Mouse (Mus musculus) spleen, adult 2 months (tissue): ENCODE measurements around the gene Sorbs1.

Experiments
- CTCF ChIP-seq: fragments of 200-500 bp; IDR thresholded peaks from 2 replicates; pipeline ENCODE4 v1.5.1; 2011; ENCODE audit warnings: mild to moderate bottlenecking, inconsistent platforms; ENCODE audit not compliant: insufficient read depth, insufficient read length, insufficient replicate concordance; ENCODE audit errors: extremely low read depth
- POLR2A ChIP-seq: fragments of 200-500 bp; IDR thresholded peaks from 2 replicates; pipeline ENCODE4 v1.6.1; 2011; ENCODE audit warnings: low read depth, low read length, inconsistent platforms

DNA sequence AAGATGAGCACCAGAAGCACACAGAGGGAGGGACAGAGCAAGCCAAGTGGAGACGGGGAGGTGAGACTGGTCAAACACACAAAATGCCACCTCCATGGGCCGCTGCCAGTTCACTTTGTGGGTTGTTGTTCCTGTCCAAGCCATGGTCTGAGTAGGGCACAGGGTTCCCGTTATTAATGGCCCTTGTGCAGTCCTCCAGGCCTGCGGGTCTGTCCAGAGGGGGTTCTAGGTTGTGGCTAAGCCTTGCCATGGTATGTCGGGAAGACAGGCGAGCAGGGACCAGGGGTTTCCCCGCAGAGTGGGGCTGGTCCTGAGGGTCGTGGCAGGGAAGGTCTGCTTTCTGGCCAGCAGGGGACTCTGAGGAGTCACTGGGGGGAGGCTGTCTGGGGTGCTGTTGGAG, 188.2 kb downstream of the Sorbs1 start:
- no peak for TF ChIP-seq CTCF
- TF ChIP-seq POLR2A = no peak
